Mouse (Mus musculus) MN1 (cell line): ENCODE data around the gene Rdh11.
"Not testable (repeated sequence)": the region's sequence is repeated elsewhere in the genome, so short reads cannot be mapped to it uniquely, and the experiment has no call there.

ENCODE experiments used
- DNase-seq: peaks from one replicate; pipeline ENCODE4 v3.0.0-alpha.2; 2016; ENCODE audit warnings: low spot score

Gene Rdh11

GRCm38 (mm10) chr12:79192193-79192592 lies at the start of gene Rdh11:
Rdh11 (minus strand) TSS chr12:79192293.
- no peak for DNase-seq

- DNase-seq, result no peak
Observed at GRCm38 (mm10) chr12:79235485-79236080, 43.5 kb upstream of the Rdh11 start.

- no peak for DNase-seq
Observed at GRCm38 (mm10) chr12:79217511-79217910, 25.4 kb upstream of the Rdh11 start.

GRCm38 (mm10) chr12:79211447-79211846 lies 19.4 kb upstream of the Rdh11 start:
- no peak for DNase-seq

GRCm38 (mm10) chr12:79208703-79209464 lies 16.8 kb upstream of the Rdh11 start, which contains the start of gene Rdh12:
Rdh12 (plus strand) TSS chr12:79208914.
- DNase-seq, result peak; percentile 46

GRCm38 (mm10) chr12:79201882-79202281 lies 9.8 kb upstream of the Rdh11 start:
- no peak for DNase-seq

- DNase-seq, result no peak
Observed at GRCm38 (mm10) chr12:79197105-79197504, 5.0 kb upstream of the Rdh11 start.

GRCm38 (mm10) chr12:79193441-79193840 lies 1.3 kb upstream of the Rdh11 start:
- peak; percentile 76 for DNase-seq

- peak; percentile 91 for DNase-seq
Observed at GRCm38 (mm10) chr12:79191701-79192100, 392 bp downstream of the Rdh11 start.

GRCm38 (mm10) chr12:79190931-79191673 lies 991 bp downstream of the Rdh11 start:
- DNase-seq, result peak; percentile 87

- DNase-seq, result not testable (repeated sequence)
Observed at GRCm38 (mm10) chr12:79185160-79185559, 6.9 kb downstream of the Rdh11 start.

GRCm38 (mm10) chr12:79175998-79176397 lies 16.1 kb downstream of the Rdh11 start:
- no peak for DNase-seq

GRCm38 (mm10) chr12:79173721-79174120 lies 18.4 kb downstream of the Rdh11 start:
- DNase-seq, result no peak

GRCm38 (mm10) chr12:79172019-79172941 lies 19.8 kb downstream of the Rdh11 start, which contains the start of gene Vti1b:
Vti1b (minus strand) TSS chr12:79172667.
- DNase-seq, result peak; percentile 93

GRCm38 (mm10) chr12:79171269-79171995 lies 20.7 kb downstream of the Rdh11 start:
- DNase-seq, result no peak

- peak; percentile 42 for DNase-seq
Observed at GRCm38 (mm10) chr12:79170421-79170820, 21.7 kb downstream of the Rdh11 start.

GRCm38 (mm10) chr12:79169173-79169572 lies 22.9 kb downstream of the Rdh11 start:
- no peak for DNase-seq

- no peak for DNase-seq
Observed at GRCm38 (mm10) chr12:79162876-79163275, 29.2 kb downstream of the Rdh11 start.

- DNase-seq, result no peak
Observed at GRCm38 (mm10) chr12:79149653-79150052, 42.4 kb downstream of the Rdh11 start.

- DNase-seq, result no peak
Observed at GRCm38 (mm10) chr12:79141384-79141783, 50.7 kb downstream of the Rdh11 start.

- DNase-seq, result no peak
Observed at GRCm38 (mm10) chr12:79140811-79141210, 51.3 kb downstream of the Rdh11 start.
